Mouse (Mus musculus) hindbrain, embryonic 14.5 days (tissue): Measurements from ENCODE around the gene Rhox3g. TPM values are rescaled to one million over a fixed set of nuclear protein-coding genes. Genes with fewer than 3 reads are reported as not detected.
"Not testable (repeated sequence)": the region's sequence is repeated elsewhere in the genome, so short reads cannot be mapped to it uniquely, and the experiment has no call there.

Source experiments
- ATAC-seq: fragments of 200-750 bp; cut with Nextera tagmentation; 2 replicates; pipeline ENCODE4 v1.8.0; 2017; ENCODE audit warnings: moderate number of reproducible peaks, mild to moderate bottlenecking, moderate TSS enrichment, moderate library complexity; ENCODE audit not compliant: low FRiP score
- DNase-seq: peaks from one replicate; pipeline ENCODE4 v3.0.0-alpha.2; 2015; ENCODE audit warnings: low spot score
- H3K27ac ChIP-seq: fragments of 300-500 bp; sonication (generic); 2 replicates; pipeline ENCODE4 v1.5.1; 2014; ENCODE audit warnings: mild to moderate bottlenecking, moderate library complexity
- H3K27me3 ChIP-seq: fragments of 300-500 bp; sonication (generic); 2 replicates; pipeline ENCODE4 v1.6.1; 2014; ENCODE audit warnings: mild to moderate bottlenecking, low read length, mixed read lengths; ENCODE audit not compliant: control insufficient read depth, insufficient read depth
- H3K36me3 ChIP-seq: fragments of 300-500 bp; sonication (generic); replicated peaks from 2 replicates; pipeline ENCODE4 v1.6.1; 2014; ENCODE audit not compliant: control insufficient read depth, insufficient read depth
- H3K4me1 ChIP-seq: fragments of 300-500 bp; sonication (generic); replicated peaks from 2 replicates; pipeline ENCODE4 v1.6.1; 2014; ENCODE audit warnings: antibody characterized with exemption, low read length, mixed read lengths; ENCODE audit not compliant: control insufficient read depth, insufficient read depth
- H3K4me2 ChIP-seq: fragments of 300-500 bp; sonication (generic); replicated peaks from 2 replicates; pipeline ENCODE4 v1.6.1; 2014; ENCODE audit warnings: mild to moderate bottlenecking, moderate library complexity
- H3K4me3 ChIP-seq: fragments of 300-500 bp; sonication (generic); replicated peaks from 2 replicates; pipeline ENCODE4 v1.5.1; 2014; ENCODE audit warnings: mild to moderate bottlenecking, low read length
- H3K9ac ChIP-seq: fragments of 300-500 bp; sonication (generic); 2 replicates; pipeline ENCODE4 v1.6.1; 2014
- H3K9me3 ChIP-seq: fragments of 300-500 bp; sonication (generic); 2 replicates; pipeline ENCODE4 v1.6.1; 2016; ENCODE audit warnings: low read length; ENCODE audit not compliant: control insufficient read depth
- WGBS: fragments of 180-500 bp; shearing (Covaris S2); extraction: QIAGEN DNeasy Blood & Tissue Kit; methylation state at CpG from one replicate; pipeline ENCODE4 v1.1.7; 2014; 5-methylcytosine and 5-hydroxymethylcytosine counted together
- polyA plus RNA-seq: library from polyadenylated mRNA; unstranded; fragments of >200 nt; fragmentation: Nextera tagmentation; extraction: Ambion mirVana; gene quantifications from 2 replicates; pipeline ENCODE4 v1.2.1, GENCODE M21; 2014

Rhox3g gene
- polyA plus RNA-seq, result not detected in 2 replicates

GRCm38 (mm10) chrX:37628512-37628911 is at the start of gene Rhox3g:
TSS of gene Rhox3g (minus strand) at chrX:37628612.
- H3K9ac ChIP-seq, DNase-seq, H3K36me3 ChIP-seq, H3K27me3 ChIP-seq, ATAC-seq, H3K9me3 ChIP-seq, H3K4me3 ChIP-seq, H3K4me1 ChIP-seq, H3K4me2 ChIP-seq, H3K27ac ChIP-seq: not testable (repeated sequence)
- 85% methylated on average over 2 of the region's 2 CpGs for WGBS

GRCm38 (mm10) chrX:37673177-37673576 is 44.8 kb upstream of the Rhox3g start, which contains the start of gene Rhox2h:
TSS of gene Rhox2h (minus strand) at chrX:37673277.
- H3K9me3 ChIP-seq, H3K27ac ChIP-seq, H3K9ac ChIP-seq, ATAC-seq, H3K27me3 ChIP-seq, H3K36me3 ChIP-seq, H3K4me3 ChIP-seq, H3K4me2 ChIP-seq, DNase-seq, H3K4me1 ChIP-seq: not testable (repeated sequence)
- 91% methylated on average over 8 of the region's 8 CpGs for WGBS

GRCm38 (mm10) chrX:37668664-37669063 is 40.3 kb upstream of the Rhox3g start, which contains the start of gene Rhox3h:
TSS of gene Rhox3h (minus strand) at chrX:37668764.
- H3K4me2 ChIP-seq, H3K9me3 ChIP-seq, ATAC-seq, H3K36me3 ChIP-seq, H3K4me3 ChIP-seq, H3K9ac ChIP-seq, H3K27ac ChIP-seq, H3K4me1 ChIP-seq, DNase-seq, H3K27me3 ChIP-seq: not testable (repeated sequence)
- 100% methylated on average over 1 of the region's 3 CpGs for WGBS

- not testable (repeated sequence) for H3K27me3 ChIP-seq, H3K36me3 ChIP-seq, H3K27ac ChIP-seq, H3K9me3 ChIP-seq, H3K4me3 ChIP-seq, ATAC-seq, H3K4me2 ChIP-seq, H3K9ac ChIP-seq, H3K4me1 ChIP-seq, DNase-seq
- 96% methylated on average over 9 of the region's 20 CpGs for WGBS
Observed at GRCm38 (mm10) chrX:37651227-37651626, 22.8 kb upstream of the Rhox3g start, which contains the start of gene Rhox4g. TSS of gene Rhox4g (minus strand) at chrX:37651327.

- not testable (repeated sequence) for H3K27ac ChIP-seq, H3K9ac ChIP-seq, H3K4me3 ChIP-seq, ATAC-seq, DNase-seq, H3K36me3 ChIP-seq, H3K27me3 ChIP-seq, H3K4me2 ChIP-seq, H3K9me3 ChIP-seq, H3K4me1 ChIP-seq
- WGBS, result 94% methylated on average over 6 of the region's 6 CpGs
Observed at GRCm38 (mm10) chrX:37643370-37643769, 15.0 kb upstream of the Rhox3g start, which contains the start of gene Rhox2g. TSS of gene Rhox2g (minus strand) at chrX:37643470.

GRCm38 (mm10) chrX:37607604-37608003 is 20.8 kb downstream of the Rhox3g start, which contains the start of gene Rhox4f:
TSS of gene Rhox4f (minus strand) at chrX:37607704.
- not testable (repeated sequence) for H3K4me3 ChIP-seq, H3K27me3 ChIP-seq, H3K36me3 ChIP-seq, H3K4me2 ChIP-seq, H3K27ac ChIP-seq, ATAC-seq, H3K9ac ChIP-seq, H3K4me1 ChIP-seq, H3K9me3 ChIP-seq, DNase-seq
- WGBS, result 94% methylated on average over 10 of the region's 19 CpGs

GRCm38 (mm10) chrX:37580692-37581091 is 47.7 kb downstream of the Rhox3g start, which contains the start of gene Rhox3f:
TSS of gene Rhox3f (plus strand) at chrX:37580992.
- not testable (repeated sequence) for H3K27ac ChIP-seq, ATAC-seq

More at GRCm38 (mm10) chrX:37580692-37581091, 47.7 kb downstream of the Rhox3g start, which contains the start of gene Rhox3f:
- not testable (repeated sequence) for H3K4me2 ChIP-seq, H3K9ac ChIP-seq, H3K9me3 ChIP-seq, H3K27me3 ChIP-seq, H3K4me1 ChIP-seq, DNase-seq, H3K4me3 ChIP-seq, H3K36me3 ChIP-seq

Other genes with a start within 250 kb of the Rhox3g start
- gene Rhox3a2, start 248.6 kb downstream of the Rhox3g start, polyA plus RNA-seq, result not detected in 2 replicates
- not detected in 2 replicates for gene Rhox4a2, start 237.8 kb downstream of the Rhox3g start, polyA plus RNA-seq
- gene Rhox2b, start 216.5 kb downstream of the Rhox3g start, polyA plus RNA-seq, result not detected in 2 replicates
- gene Rhox4b, start 196.1 kb downstream of the Rhox3g start, polyA plus RNA-seq, result not detected in 2 replicates
- not detected in 2 replicates for gene Rhox2c, start 174.9 kb downstream of the Rhox3g start, polyA plus RNA-seq
- gene Rhox3c, start 170.0 kb downstream of the Rhox3g start, polyA plus RNA-seq, result not detected in 2 replicates
- not detected in 2 replicates for gene Rhox4c, start 148.3 kb downstream of the Rhox3g start, polyA plus RNA-seq
- gene Rhox2d, start 135.2 kb downstream of the Rhox3g start, polyA plus RNA-seq, result not detected in 2 replicates
- not detected in 2 replicates for gene Rhox4d, start 114.3 kb downstream of the Rhox3g start, polyA plus RNA-seq
- not detected in 2 replicates for gene Rhox2e, start 98.2 kb downstream of the Rhox3g start, polyA plus RNA-seq
- gene Rhox3e, start 86.6 kb downstream of the Rhox3g start, polyA plus RNA-seq, result not detected in 2 replicates
- not detected in 2 replicates for gene Rhox4e, start 71.2 kb downstream of the Rhox3g start, polyA plus RNA-seq
- not detected in 2 replicates for gene Rhox2f, start 57.2 kb downstream of the Rhox3g start, polyA plus RNA-seq
- gene Rhox3f, start 47.6 kb downstream of the Rhox3g start, polyA plus RNA-seq, result not detected in 2 replicates
- not detected in 2 replicates for gene Rhox4f, start 20.9 kb downstream of the Rhox3g start, polyA plus RNA-seq
- gene Rhox2g, start 14.9 kb upstream of the Rhox3g start, polyA plus RNA-seq, result not detected in 2 replicates
- gene Rhox4g, start 22.7 kb upstream of the Rhox3g start, polyA plus RNA-seq, result not detected in 2 replicates
- not detected in 2 replicates for gene Rhox3h, start 40.2 kb upstream of the Rhox3g start, polyA plus RNA-seq
- gene Rhox2h, start 44.7 kb upstream of the Rhox3g start, polyA plus RNA-seq, result not detected in 2 replicates
- gene Rhox5, start 176.2 kb upstream of the Rhox3g start, polyA plus RNA-seq, result 0.59 and 0.67 TPM in 2 replicates
- not detected in 2 replicates for gene Rhox6, start 198.3 kb upstream of the Rhox3g start, polyA plus RNA-seq
- not detected in 2 replicates for gene Rhox7a, start 203.1 kb upstream of the Rhox3g start, polyA plus RNA-seq